Mouse (Mus musculus) lung, postnatal 10 days (tissue): ENCODE measurements around the gene S100g.
A peak's percentile ranks its signal among the peaks of the same experiment; 100 is the strongest.

Source experiments
- DNase-seq: peaks from one replicate; pipeline ENCODE4 v3.0.0; 2021

The S100g gene

GRCm38 (mm10) chrX:162964383-162964782 is at the start of gene S100g:
Gene S100g (minus strand): TSS chrX:162964599.
- DNase-seq: no peak

- DNase-seq: no peak
Observed at GRCm38 (mm10) chrX:162992121-162992520, 27.7 kb upstream of the S100g start.

- peak; percentile 25 for DNase-seq
Observed at GRCm38 (mm10) chrX:162991396-162991795, 27.0 kb upstream of the S100g start.

- DNase-seq: no peak
Observed at GRCm38 (mm10) chrX:162986876-162987495, 22.6 kb upstream of the S100g start.

GRCm38 (mm10) chrX:162976194-162976593 is 11.8 kb upstream of the S100g start:
- no peak for DNase-seq

- peak; percentile 7 for DNase-seq
Observed at GRCm38 (mm10) chrX:162967456-162967855, 3.1 kb upstream of the S100g start.

GRCm38 (mm10) chrX:162963840-162964239 is 559 bp downstream of the S100g start:
- no peak for DNase-seq

GRCm38 (mm10) chrX:162957921-162958320 is 6.5 kb downstream of the S100g start:
- no peak for DNase-seq

- DNase-seq: peak; percentile 56
Observed at GRCm38 (mm10) chrX:162949811-162950439, 14.5 kb downstream of the S100g start.

- no peak for DNase-seq
Observed at GRCm38 (mm10) chrX:162942027-162942426, 22.4 kb downstream of the S100g start.

- DNase-seq: no peak
Observed at GRCm38 (mm10) chrX:162931467-162931866, 32.9 kb downstream of the S100g start.

- no peak for DNase-seq
Observed at GRCm38 (mm10) chrX:162921487-162922125, 42.8 kb downstream of the S100g start.

GRCm38 (mm10) chrX:162915697-162916096 is 48.7 kb downstream of the S100g start:
- DNase-seq: peak; percentile 66

GRCm38 (mm10) chrX:162913651-162914050 is 50.7 kb downstream of the S100g start:
- DNase-seq: no peak
